Mouse (Mus musculus): Measurements from ENCODE around the gene 1110002E22Rik. TPM values are rescaled to one million over a fixed set of nuclear protein-coding genes. Genes with fewer than 3 reads are reported as not detected.

1110002E22Rik gene
- polyA plus RNA-seq, 1 experiment from 2014 or later: 0.06 TPM

GRCm38 (mm10) chr3:138095718-138096117, 30.9 kb downstream of the 1110002E22Rik start:
- H3K9me3 ChIP-seq (ENCODE audit: control insufficient read depth, low read length): no peaks in the 10 kb centered on the region
- H3K27me3 ChIP-seq (replicated peaks; ENCODE audit: control insufficient read depth, insufficient read depth, low read length): no peaks in the 10 kb centered on the region
- no peaks in the 10 kb centered on the region for H3K4me1 ChIP-seq (ENCODE audit: control insufficient read depth, insufficient read depth, low read depth, low read length)
- ATAC-seq: peak; percentile 90
- H3K4me3 ChIP-seq (ENCODE audit: low read length): no peak overlapping the region
- H3K36me3 ChIP-seq (ENCODE audit: control insufficient read depth, insufficient read depth, low read length): no peaks in the 10 kb centered on the region
- H3K27ac ChIP-seq (ENCODE audit: low read depth, low read length): no peak overlapping the region; the same call in 1 of the 2 replicates
- H3K4me2 ChIP-seq (ENCODE audit: low read length): no peak overlapping the region
- no peak overlapping the region for H3K9ac ChIP-seq (ENCODE audit: low read depth, low read length)
- WGBS: 44% methylated on average over 10 of the region's 10 CpGs

GRCm38 (mm10) chr3:138096263-138097028, 31.6 kb downstream of the 1110002E22Rik start:
- Histone ChIP-seq H3K27me3 (replicated peaks; ENCODE audit: control insufficient read depth, insufficient read depth, low read length) (no peaks in the 10 kb centered on the region), H3K36me3 (ENCODE audit: control insufficient read depth, insufficient read depth, low read length) (no peaks in the 10 kb centered on the region), H3K9me3 (ENCODE audit: control insufficient read depth, low read length) (no peaks in the 10 kb centered on the region), H3K4me3 (ENCODE audit: low read length) (no peak overlapping the region), H3K27ac (ENCODE audit: low read depth, low read length) (no peak overlapping the region), H3K4me2 (ENCODE audit: low read length) (no peak overlapping the region), H3K9ac (ENCODE audit: low read depth, low read length) (no peak overlapping the region), H3K4me1 (ENCODE audit: control insufficient read depth, insufficient read depth, low read depth, low read length) (no peaks in the 10 kb centered on the region)
- 0 out of 2 replicates have a peak, but pooled peaks have one; percentile 40 for ATAC-seq
- WGBS: 77% methylated on average over 19 of the region's 19 CpGs

- H3K4me2 ChIP-seq (ENCODE audit: low read length): no peak overlapping the region
- H3K9me3 ChIP-seq (ENCODE audit: control insufficient read depth, low read length): no peaks in the 10 kb centered on the region
- no peaks in the 10 kb centered on the region for H3K36me3 ChIP-seq (ENCODE audit: control insufficient read depth, insufficient read depth, low read length)
- H3K27ac ChIP-seq (ENCODE audit: low read depth, low read length): no peak overlapping the region
- 82% methylated on average over 1 of the region's 1 CpGs for WGBS
- no peaks in the 10 kb centered on the region for H3K4me1 ChIP-seq (ENCODE audit: control insufficient read depth, insufficient read depth, low read depth, low read length)
- no peak for ATAC-seq
- H3K9ac ChIP-seq (ENCODE audit: low read depth, low read length): no peak overlapping the region
- H3K4me3 ChIP-seq (ENCODE audit: low read length): no peak overlapping the region
- H3K27me3 ChIP-seq (replicated peaks; ENCODE audit: control insufficient read depth, insufficient read depth, low read length): no peaks in the 10 kb centered on the region
Measured at GRCm38 (mm10) chr3:138097718-138098117, 32.9 kb downstream of the 1110002E22Rik start.

- Histone ChIP-seq H3K4me3 (ENCODE audit: low read length) (no peak overlapping the region), H3K4me2 (ENCODE audit: low read length) (no peak overlapping the region), H3K9me3 (ENCODE audit: control insufficient read depth, low read length) (no peaks in the 10 kb centered on the region), H3K27me3 (replicated peaks; ENCODE audit: control insufficient read depth, insufficient read depth, low read length) (no peaks in the 10 kb centered on the region), H3K36me3 (ENCODE audit: control insufficient read depth, insufficient read depth, low read length) (no peaks in the 10 kb centered on the region), H3K9ac (ENCODE audit: low read depth, low read length) (no peak overlapping the region), H3K27ac (ENCODE audit: low read depth, low read length) (no peak overlapping the region), H3K4me1 (ENCODE audit: control insufficient read depth, insufficient read depth, low read depth, low read length) (no peaks in the 10 kb centered on the region)
- 92% methylated on average over 4 of the region's 4 CpGs for whole genome bisulfite sequencing
- no peak for ATAC-seq
Measured at GRCm38 (mm10) chr3:138101936-138102335, 37.1 kb downstream of the 1110002E22Rik start.

GRCm38 (mm10) chr3:138103690-138104089, 38.8 kb downstream of the 1110002E22Rik start:
- H3K4me2 ChIP-seq (ENCODE audit: low read length): no peak overlapping the region
- H3K4me3 ChIP-seq (ENCODE audit: low read length): no peak overlapping the region
- H3K9ac ChIP-seq (ENCODE audit: low read depth, low read length): no peak overlapping the region
- no peaks in the 10 kb centered on the region for H3K9me3 ChIP-seq (ENCODE audit: control insufficient read depth, low read length)
- no peak overlapping the region for H3K27ac ChIP-seq (ENCODE audit: low read depth, low read length)
- H3K27me3 ChIP-seq (replicated peaks; ENCODE audit: control insufficient read depth, insufficient read depth, low read length): no peaks in the 10 kb centered on the region
- H3K36me3 ChIP-seq (ENCODE audit: control insufficient read depth, insufficient read depth, low read length): no peaks in the 10 kb centered on the region
- no peaks in the 10 kb centered on the region for H3K4me1 ChIP-seq (ENCODE audit: control insufficient read depth, insufficient read depth, low read depth, low read length)
- WGBS: 98% methylated on average over 4 of the region's 4 CpGs
- no peak for ATAC-seq

GRCm38 (mm10) chr3:138105056-138105455, 40.2 kb downstream of the 1110002E22Rik start:
- 69% methylated on average over 5 of the region's 5 CpGs for WGBS
- Histone ChIP-seq H3K27ac (ENCODE audit: low read depth, low read length) (no peak overlapping the region), H3K4me2 (ENCODE audit: low read length) (no peak overlapping the region), H3K4me1 (ENCODE audit: control insufficient read depth, insufficient read depth, low read depth, low read length) (no peaks in the 10 kb centered on the region), H3K9me3 (ENCODE audit: control insufficient read depth, low read length) (no peaks in the 10 kb centered on the region), H3K9ac (ENCODE audit: low read depth, low read length) (no peak overlapping the region), H3K27me3 (replicated peaks; ENCODE audit: control insufficient read depth, insufficient read depth, low read length) (no peaks in the 10 kb centered on the region), H3K4me3 (ENCODE audit: low read length) (no peak overlapping the region), H3K36me3 (ENCODE audit: control insufficient read depth, insufficient read depth, low read length) (no peaks in the 10 kb centered on the region)
- no peak for ATAC-seq

- H3K9ac ChIP-seq (ENCODE audit: low read depth, low read length): no peak overlapping the region
- 96% methylated on average over 10 of the region's 10 CpGs for WGBS
- H3K9me3 ChIP-seq (ENCODE audit: control insufficient read depth, low read length): no peaks in the 10 kb centered on the region
- H3K36me3 ChIP-seq (ENCODE audit: control insufficient read depth, insufficient read depth, low read length): no peaks in the 10 kb centered on the region
- H3K27me3 ChIP-seq (replicated peaks; ENCODE audit: control insufficient read depth, insufficient read depth, low read length): no peaks in the 10 kb centered on the region
- H3K4me3 ChIP-seq (ENCODE audit: low read length): no peak overlapping the region
- ATAC-seq: no peak
- H3K27ac ChIP-seq (ENCODE audit: low read depth, low read length): no peak overlapping the region
- no peak overlapping the region for H3K4me2 ChIP-seq (ENCODE audit: low read length)
- H3K4me1 ChIP-seq (ENCODE audit: control insufficient read depth, insufficient read depth, low read depth, low read length): no peaks in the 10 kb centered on the region
Measured at GRCm38 (mm10) chr3:138106887-138107286, 42.0 kb downstream of the 1110002E22Rik start.

- Histone ChIP-seq H3K36me3 (ENCODE audit: control insufficient read depth, insufficient read depth, low read length) (no peaks in the 10 kb centered on the region), H3K9ac (ENCODE audit: low read depth, low read length) (no peak overlapping the region), H3K4me2 (ENCODE audit: low read length) (no peak overlapping the region), H3K4me3 (ENCODE audit: low read length) (no peak overlapping the region), H3K9me3 (ENCODE audit: control insufficient read depth, low read length) (no peaks in the 10 kb centered on the region), H3K27ac (ENCODE audit: low read depth, low read length) (no peak overlapping the region), H3K4me1 (ENCODE audit: control insufficient read depth, insufficient read depth, low read depth, low read length) (no peaks in the 10 kb centered on the region), H3K27me3 (replicated peaks; ENCODE audit: control insufficient read depth, insufficient read depth, low read length) (no peaks in the 10 kb centered on the region)
- ATAC-seq: no peak
- WGBS: 90% methylated on average over 19 of the region's 19 CpGs
Measured at GRCm38 (mm10) chr3:138110910-138111782, 46.3 kb downstream of the 1110002E22Rik start.

- WGBS: 82% methylated on average over 17 of the region's 17 CpGs
- ATAC-seq: no peak; the same call in 1 of the 2 replicates
Measured at GRCm38 (mm10) chr3:138114106-138114505, 49.3 kb downstream of the 1110002E22Rik start.

More at GRCm38 (mm10) chr3:138114106-138114505, 49.3 kb downstream of the 1110002E22Rik start:
- Histone ChIP-seq H3K27me3 (replicated peaks; ENCODE audit: control insufficient read depth, insufficient read depth, low read length) (no peaks in the 10 kb centered on the region), H3K4me2 (ENCODE audit: low read length) (no peak overlapping the region), H3K4me3 (ENCODE audit: low read length) (no peak overlapping the region), H3K9ac (ENCODE audit: low read depth, low read length) (no peak overlapping the region), H3K36me3 (ENCODE audit: control insufficient read depth, insufficient read depth, low read length) (no peaks in the 10 kb centered on the region), H3K9me3 (ENCODE audit: control insufficient read depth, low read length) (no peaks in the 10 kb centered on the region), H3K4me1 (ENCODE audit: control insufficient read depth, insufficient read depth, low read depth, low read length) (no peaks in the 10 kb centered on the region), H3K27ac (ENCODE audit: low read depth, low read length) (no peak overlapping the region)
